Mouse (Mus musculus): ENCODE measurements at regions not wholly inside any gene's neighbourhood (a gene's known extent, or its start where the extent isn't known, plus 50 kb on each side); places are given as distances from the start of the nearest gene placed in this dataset.

- TF ChIP-seq CTCF (IDR thresholded peaks at IDR 0.05): no peak
- TF ChIP-seq EP300 (IDR thresholded peaks at IDR 0.05): no peak
Measured at GRCm38 (mm10) chr1:57544684-57545083, 137.8 kb upstream of the Tyw5 start.
